Mouse (Mus musculus): ENCODE measurements around the gene Nedd9. TPM values are rescaled to one million over a fixed set of nuclear protein-coding genes. Genes with fewer than 3 reads are reported as not detected.

The Nedd9 gene
- polyA plus RNA-seq, 1 experiment: 24.7 TPM

DNA sequence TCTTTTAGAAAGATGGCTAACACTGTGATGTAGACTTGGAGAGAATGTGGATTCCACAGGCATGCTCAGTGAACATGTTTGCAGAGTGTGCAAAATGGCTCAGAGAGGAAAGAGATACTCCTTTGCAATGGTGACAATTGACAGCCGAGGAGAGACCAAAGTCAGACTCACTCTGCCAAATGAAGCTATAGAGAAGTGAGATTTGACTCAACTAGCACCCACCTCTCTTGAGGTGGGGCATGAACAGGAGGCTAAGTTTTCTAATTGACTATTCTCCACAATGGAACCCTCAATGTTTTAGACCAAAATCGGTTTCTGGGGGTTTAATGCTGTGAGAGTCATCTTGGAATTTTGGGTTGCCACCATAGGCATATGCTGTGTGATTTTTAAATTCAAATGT lies 17.8 kb upstream of the Nedd9 start:
- Histone ChIP-seq H3K4me1 (ENCODE audit: control insufficient read depth, insufficient read depth, low read length) (no peaks in the 10 kb centered on the region), H3K4me3 (ENCODE audit: insufficient read depth, low read depth, low read length) (no peak overlapping the region), H3K27ac (ENCODE audit: insufficient read depth, low read depth, low read length) (no peak overlapping the region), H3K36me3 (ENCODE audit: control insufficient read depth, insufficient read depth, low read length) (no peaks in the 10 kb centered on the region), H3K27me3 (replicated peaks; ENCODE audit: control insufficient read depth, insufficient read depth, low read length) (no peaks in the 10 kb centered on the region)
- WGBS: 88% methylated on average over 2 of the region's 2 CpGs
- DNase-seq: no peak
- TF ChIP-seq POLR2A (IDR thresholded peaks at IDR 0.05; ENCODE audit: low read depth, low read length) (no peak), CTCF (conservative IDR thresholded peaks at IDR 0.05; ENCODE audit: insufficient read depth, insufficient read length, low read depth, low read length) (no peak)

DNA sequence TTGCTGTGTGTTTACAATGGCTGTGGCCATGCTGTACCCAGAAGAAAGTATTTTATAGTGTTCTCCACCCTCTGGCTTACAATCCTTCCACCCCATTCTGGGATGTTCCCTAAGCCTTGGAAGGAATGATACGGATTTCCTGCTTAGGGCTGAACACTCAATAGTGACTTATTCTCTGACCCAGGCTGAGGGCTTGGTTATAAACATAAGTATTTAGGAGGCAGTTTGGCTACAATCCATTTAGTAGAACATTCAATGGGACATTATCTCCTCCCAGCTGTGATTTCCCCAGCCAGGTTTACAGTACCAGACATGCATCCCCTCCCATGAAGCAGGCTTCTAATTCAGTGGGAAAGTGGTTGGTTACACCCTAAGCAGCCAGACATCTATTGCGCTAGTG lies 17.3 kb upstream of the Nedd9 start:
- 89% methylated on average over 2 of the region's 2 CpGs for WGBS

DNA sequence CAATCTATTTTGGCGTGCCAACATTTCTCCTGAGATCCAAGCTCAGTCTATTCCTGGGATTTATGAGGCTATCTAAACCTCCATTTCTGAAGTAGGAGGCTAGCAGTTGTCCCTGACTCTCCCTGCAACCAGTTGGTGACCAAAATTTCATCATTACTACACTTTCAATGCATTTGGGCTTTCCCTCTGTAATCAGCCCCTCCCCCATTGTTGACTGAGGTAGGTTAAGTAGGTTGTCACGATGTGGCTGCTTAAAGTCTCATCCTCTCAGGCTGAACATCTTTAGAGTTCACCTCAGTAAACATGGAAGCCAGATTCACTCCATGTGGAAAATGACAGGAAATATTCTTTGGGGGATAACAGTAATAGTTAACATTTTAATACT lies 15.7 kb upstream of the Nedd9 start:
- no peak for TF ChIP-seq POLR2A (IDR thresholded peaks at IDR 0.05; ENCODE audit: low read depth, low read length)
- TF ChIP-seq CTCF (conservative IDR thresholded peaks at IDR 0.05; ENCODE audit: insufficient read depth, insufficient read length, low read depth, low read length): no peak
- Histone ChIP-seq H3K36me3 (ENCODE audit: control insufficient read depth, insufficient read depth, low read length) (no peaks in the 10 kb centered on the region), H3K4me1 (ENCODE audit: control insufficient read depth, insufficient read depth, low read length) (no peaks in the 10 kb centered on the region), H3K27me3 (replicated peaks; ENCODE audit: control insufficient read depth, insufficient read depth, low read length) (no peaks in the 10 kb centered on the region), H3K4me3 (ENCODE audit: insufficient read depth, low read depth, low read length) (no peak overlapping the region), H3K27ac (ENCODE audit: insufficient read depth, low read depth, low read length) (no peak overlapping the region)
- DNase-seq: no peak
- WGBS: 81% methylated on average over 2 of the region's 2 CpGs

More for the DNA sequence above, 17.3 kb upstream of the Nedd9 start:
- no peaks in the 10 kb centered on the region for H3K4me1 ChIP-seq (ENCODE audit: control insufficient read depth, insufficient read depth, low read length)
- no peaks in the 10 kb centered on the region for H3K36me3 ChIP-seq (ENCODE audit: control insufficient read depth, insufficient read depth, low read length)
- TF ChIP-seq CTCF (conservative IDR thresholded peaks at IDR 0.05; ENCODE audit: insufficient read depth, insufficient read length, low read depth, low read length): no peak
- no peak for DNase-seq
- no peak overlapping the region for H3K4me3 ChIP-seq (ENCODE audit: insufficient read depth, low read depth, low read length)
- no peak overlapping the region for H3K27ac ChIP-seq (ENCODE audit: insufficient read depth, low read depth, low read length)
- H3K27me3 ChIP-seq (replicated peaks; ENCODE audit: control insufficient read depth, insufficient read depth, low read length): no peaks in the 10 kb centered on the region

DNA sequence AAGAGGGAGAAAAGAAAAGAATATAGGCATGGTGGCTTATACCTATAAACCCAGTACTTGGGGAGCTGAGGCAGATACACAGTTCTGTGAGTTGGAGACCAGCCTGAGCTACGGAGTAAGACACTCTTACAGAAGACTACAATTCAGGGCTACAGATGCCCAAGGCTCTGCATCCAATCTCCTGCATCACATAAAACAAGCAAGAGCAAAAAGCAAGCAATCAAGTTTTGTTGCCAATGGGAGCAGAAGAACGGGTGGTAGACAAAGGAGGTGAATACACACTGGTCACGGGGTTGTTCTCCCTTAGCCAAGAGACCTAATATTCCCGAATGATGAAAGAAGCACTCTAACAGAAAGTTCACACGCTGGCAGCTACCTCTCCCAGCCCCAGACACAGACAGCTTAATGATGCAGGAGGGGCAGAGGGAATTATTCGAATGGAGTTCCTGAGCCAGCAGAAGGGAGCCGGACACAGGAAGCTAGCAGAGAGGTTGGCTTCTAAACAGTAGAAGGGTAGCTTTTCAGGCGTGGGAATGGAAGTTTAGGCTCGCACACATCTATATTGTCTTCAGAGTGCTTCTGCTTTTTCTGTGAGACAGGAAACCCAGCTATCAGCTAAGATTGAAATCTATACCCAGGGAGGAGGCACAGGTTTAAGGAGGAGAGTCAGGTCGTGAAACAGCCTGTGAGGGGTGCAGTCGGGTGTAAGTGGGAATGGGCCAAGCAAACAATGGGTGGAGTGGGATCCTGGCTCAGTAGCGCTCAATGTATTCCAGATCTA lies 15.2 kb upstream of the Nedd9 start:
- TF ChIP-seq POLR2A (IDR thresholded peaks at IDR 0.05; ENCODE audit: low read depth, low read length): no peak
- no peak for TF ChIP-seq CTCF (conservative IDR thresholded peaks at IDR 0.05; ENCODE audit: insufficient read depth, insufficient read length, low read depth, low read length)
- Histone ChIP-seq H3K4me1 (ENCODE audit: control insufficient read depth, insufficient read depth, low read length) (no peaks in the 10 kb centered on the region), H3K27me3 (replicated peaks; ENCODE audit: control insufficient read depth, insufficient read depth, low read length) (no peaks in the 10 kb centered on the region), H3K36me3 (ENCODE audit: control insufficient read depth, insufficient read depth, low read length) (no peaks in the 10 kb centered on the region), H3K4me3 (ENCODE audit: insufficient read depth, low read depth, low read length) (no peak overlapping the region), H3K27ac (ENCODE audit: insufficient read depth, low read depth, low read length) (no peak overlapping the region)
- DNase-seq: no peak
- WGBS: 41% methylated on average over 12 of the region's 12 CpGs

DNA sequence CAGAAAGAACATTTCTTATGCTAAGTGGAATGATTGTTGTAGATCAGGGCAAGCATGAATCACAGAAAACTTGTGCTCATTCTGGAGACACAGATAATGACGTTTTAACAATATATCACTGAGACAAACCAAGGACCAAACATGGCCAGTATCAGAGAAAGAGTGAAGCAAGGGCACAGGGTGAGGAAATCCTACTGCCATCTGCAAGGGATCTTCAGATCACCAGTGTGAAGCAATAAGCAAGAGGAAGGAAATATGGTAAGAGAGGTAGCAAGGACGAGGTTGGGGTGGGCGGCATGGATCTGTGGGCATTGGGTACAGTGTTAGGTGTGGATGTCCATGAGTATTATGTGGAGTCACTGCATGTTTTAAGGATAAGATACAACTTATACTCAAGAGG lies 13.6 kb upstream of the Nedd9 start:
- DNase-seq: no peak
- Histone ChIP-seq H3K27ac (ENCODE audit: insufficient read depth, low read depth, low read length) (no peak overlapping the region), H3K4me3 (ENCODE audit: insufficient read depth, low read depth, low read length) (no peak overlapping the region), H3K4me1 (ENCODE audit: control insufficient read depth, insufficient read depth, low read length) (no peaks in the 10 kb centered on the region), H3K27me3 (replicated peaks; ENCODE audit: control insufficient read depth, insufficient read depth, low read length) (no peaks in the 10 kb centered on the region), H3K36me3 (ENCODE audit: control insufficient read depth, insufficient read depth, low read length) (no peaks in the 10 kb centered on the region)
- 80% methylated on average over 3 of the region's 3 CpGs for whole genome bisulfite sequencing
- TF ChIP-seq CTCF (conservative IDR thresholded peaks at IDR 0.05; ENCODE audit: insufficient read depth, insufficient read length, low read depth, low read length): no peak

DNA sequence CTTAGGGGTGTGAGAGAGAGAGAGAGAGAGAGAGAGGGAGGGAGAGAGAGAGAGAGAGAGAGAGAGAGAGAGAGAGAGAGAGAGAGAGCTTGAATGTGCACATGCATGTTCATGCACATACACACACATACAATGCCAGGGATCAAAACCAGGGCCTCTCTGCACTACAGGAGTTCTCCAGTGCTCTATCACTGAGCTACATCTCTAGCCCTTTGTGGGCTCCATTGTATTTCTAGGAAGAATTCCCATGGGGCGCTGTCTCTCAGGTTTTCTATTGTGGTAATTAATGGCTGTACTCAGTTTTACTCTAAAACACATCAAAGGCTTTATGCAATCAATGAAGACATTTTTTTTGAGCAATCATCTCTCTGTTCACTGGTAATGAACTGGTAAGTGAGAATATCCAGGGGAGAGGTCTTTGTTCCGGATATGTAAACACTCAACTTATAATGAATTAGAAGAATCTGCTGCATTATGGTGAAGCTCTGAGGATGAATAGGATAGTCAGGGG lies 11.5 kb upstream of the Nedd9 start:
- no peaks in the 10 kb centered on the region for H3K36me3 ChIP-seq (ENCODE audit: control insufficient read depth, insufficient read depth, low read length)
- DNase-seq: no peak
- no peak overlapping the region for H3K4me3 ChIP-seq (ENCODE audit: insufficient read depth, low read depth, low read length)
- 97% methylated on average over 2 of the region's 2 CpGs for WGBS
- no peak overlapping the region for H3K27ac ChIP-seq (ENCODE audit: insufficient read depth, low read depth, low read length)
- no peaks in the 10 kb centered on the region for H3K4me1 ChIP-seq (ENCODE audit: control insufficient read depth, insufficient read depth, low read length)
- TF ChIP-seq POLR2A (IDR thresholded peaks at IDR 0.05; ENCODE audit: low read depth, low read length): no peak
- no peak for TF ChIP-seq CTCF (conservative IDR thresholded peaks at IDR 0.05; ENCODE audit: insufficient read depth, insufficient read length, low read depth, low read length)
- H3K27me3 ChIP-seq (replicated peaks; ENCODE audit: control insufficient read depth, insufficient read depth, low read length): no peaks in the 10 kb centered on the region

DNA sequence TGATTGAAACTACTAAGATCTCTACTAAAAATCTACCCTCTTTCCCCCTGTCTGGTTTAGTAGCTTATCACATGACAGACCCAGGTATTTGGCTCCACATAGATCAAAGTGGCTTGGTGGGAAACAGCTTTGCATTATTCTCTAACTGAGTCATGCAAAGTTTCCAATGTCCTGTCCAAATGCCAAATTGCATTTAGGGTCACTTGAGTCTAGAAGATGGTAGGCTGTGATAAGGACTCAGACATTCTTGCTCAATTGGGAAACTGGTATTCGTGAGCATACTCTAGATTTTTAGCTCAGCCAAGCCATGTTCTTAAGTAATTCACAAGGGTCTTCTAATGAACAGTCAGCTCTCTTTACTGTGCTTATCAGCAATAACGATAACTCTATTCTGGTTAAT lies 7.5 kb upstream of the Nedd9 start:
- Histone ChIP-seq H3K27ac (ENCODE audit: insufficient read depth, low read depth, low read length) (no peak overlapping the region), H3K4me3 (ENCODE audit: insufficient read depth, low read depth, low read length) (no peak overlapping the region), H3K4me1 (ENCODE audit: control insufficient read depth, insufficient read depth, low read length) (no peaks in the 10 kb centered on the region), H3K36me3 (ENCODE audit: control insufficient read depth, insufficient read depth, low read length) (no peaks in the 10 kb centered on the region), H3K27me3 (replicated peaks; ENCODE audit: control insufficient read depth, insufficient read depth, low read length) (no peaks in the 10 kb centered on the region)
- TF ChIP-seq POLR2A (IDR thresholded peaks at IDR 0.05; ENCODE audit: low read depth, low read length) (no peak), CTCF (conservative IDR thresholded peaks at IDR 0.05; ENCODE audit: insufficient read depth, insufficient read length, low read depth, low read length) (no peak)
- DNase-seq: no peak
- WGBS: 74% methylated on average over 2 of the region's 2 CpGs

Measured in kidney, adult 2 months (tissue).